Mouse (Mus musculus) frontal cortex, postnatal 36 days (tissue): ENCODE measurements around the gene Gpr152.

Source experiments
- DNase-seq, 2 experiments: peaks; one replicate each; pipeline ENCODE4 v3.0.0; 2022; ENCODE audit warnings: low spot score in 2 of 2

Gene Gpr152

GRCm38 (mm10) chr19:4139446-4139845 is at the start of gene Gpr152:
TSS of gene Gpr152 (plus strand) at chr19:4139787.
- no peak for DNase-seq

GRCm38 (mm10) chr19:4090446-4090845 is 49.1 kb upstream of the Gpr152 start:
- no peak for DNase-seq

- no peak for DNase-seq
These were observed 48.2 kb upstream of the Gpr152 start for GRCm38 (mm10) chr19:4091383-4091782.

- DNase-seq = no peak
These were observed 46.8 kb upstream of the Gpr152 start for GRCm38 (mm10) chr19:4092750-4093149.

- no peak for DNase-seq
These were observed 45.8 kb upstream of the Gpr152 start for GRCm38 (mm10) chr19:4093772-4094171.

- no peak for DNase-seq
These were observed 45.2 kb upstream of the Gpr152 start for GRCm38 (mm10) chr19:4094348-4094747.

- DNase-seq = no peak
These were observed 44.7 kb upstream of the Gpr152 start for GRCm38 (mm10) chr19:4094774-4095303.

- DNase-seq = no peak
These were observed 43.8 kb upstream of the Gpr152 start for GRCm38 (mm10) chr19:4095802-4096201.

GRCm38 (mm10) chr19:4096642-4097440 is 42.7 kb upstream of the Gpr152 start, which contains the start of gene Cdk2ap2:
TSS of gene Cdk2ap2 (plus strand) at chr19:4097182.
- peak; percentile 100 for DNase-seq

- no peak for DNase-seq
These were observed 42.2 kb upstream of the Gpr152 start for GRCm38 (mm10) chr19:4097441-4097825.

GRCm38 (mm10) chr19:4098426-4098825 is 41.2 kb upstream of the Gpr152 start:
- DNase-seq = no peak

- peak; percentile 89 to 92 for DNase-seq
These were observed 40.5 kb upstream of the Gpr152 start for GRCm38 (mm10) chr19:4099056-4099455.

GRCm38 (mm10) chr19:4099837-4100717 is 39.5 kb upstream of the Gpr152 start, which contains the start of gene Pitpnm1:
TSS of gene Pitpnm1 (plus strand) at chr19:4099998.
- peak in 1 of 2 experiments; percentile 52 for DNase-seq

GRCm38 (mm10) chr19:4100718-4101261 is 38.8 kb upstream of the Gpr152 start:
- DNase-seq = peak; percentile 68 to 78

- DNase-seq = no peak
These were observed 38.1 kb upstream of the Gpr152 start for GRCm38 (mm10) chr19:4101466-4101865.

GRCm38 (mm10) chr19:4102049-4102448 is 37.5 kb upstream of the Gpr152 start:
- DNase-seq = no peak

- no peak for DNase-seq
These were observed 37.0 kb upstream of the Gpr152 start for GRCm38 (mm10) chr19:4102626-4103025.

GRCm38 (mm10) chr19:4103294-4103693 is 36.3 kb upstream of the Gpr152 start:
- no peak for DNase-seq

GRCm38 (mm10) chr19:4103792-4104191 is 35.8 kb upstream of the Gpr152 start:
- DNase-seq = no peak

- no peak for DNase-seq
These were observed 34.9 kb upstream of the Gpr152 start for GRCm38 (mm10) chr19:4104675-4105194.

- no peak for DNase-seq
These were observed 32.9 kb upstream of the Gpr152 start for GRCm38 (mm10) chr19:4106654-4107053.

GRCm38 (mm10) chr19:4108535-4108934 is 31.1 kb upstream of the Gpr152 start:
- no peak for DNase-seq
